Mouse (Mus musculus) small intestine, adult 2 months (tissue): Measurements from ENCODE around the gene Chn2.

ENCODE experiments used
- CTCF ChIP-seq: fragments of 200-500 bp; IDR thresholded peaks from 2 replicates; pipeline ENCODE4 v1.5.1; 2012; ENCODE audit warnings: low read depth, mild to moderate bottlenecking, control low read depth, inconsistent platforms, low read length, moderate library complexity, mixed read lengths; ENCODE audit not compliant: insufficient replicate concordance, insufficient read length; ENCODE audit errors: extremely low read depth
- POLR2A ChIP-seq: fragments of 200-500 bp; IDR thresholded peaks from 2 replicates; pipeline ENCODE4 v1.6.1; 2012; ENCODE audit warnings: low read depth, mild to moderate bottlenecking, control low read depth, inconsistent platforms, low read length, moderate library complexity

DNA sequence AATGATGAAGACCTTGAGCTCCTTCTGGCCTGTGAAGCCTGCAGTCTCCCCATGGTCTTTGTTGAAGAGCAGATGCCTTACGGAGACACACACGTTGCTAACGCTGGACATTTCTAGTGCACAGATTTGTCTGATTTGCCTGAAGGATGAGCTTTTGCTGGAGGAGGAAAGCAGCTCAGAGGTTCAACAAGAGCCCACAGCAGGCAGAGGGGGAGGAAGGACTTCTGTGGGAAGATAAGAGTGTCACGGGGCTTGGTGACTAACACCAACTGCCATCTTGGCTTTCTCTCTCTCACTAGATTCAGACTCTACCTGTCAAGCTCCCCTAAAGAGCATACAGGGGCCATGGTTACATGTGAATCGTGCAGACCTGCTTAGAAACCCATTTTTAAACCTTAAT lies 37.3 kb downstream of the Chn2 start:
- no peak for TF ChIP-seq CTCF
- TF ChIP-seq POLR2A: no peak
